Mouse (Mus musculus) B cell, adult 67 days (primary cell): ENCODE data around the gene Cxcr4. TPM values are rescaled to one million over a fixed set of nuclear protein-coding genes. Genes with fewer than 3 reads are reported as not detected.

Source experiments
- total RNA-seq, 2 experiments: library from RNA; stranded (reverse); gene quantifications; 4 replicates each; pipeline ENCODE4 v1.2.4; 2023

Gene Cxcr4
- 100 to 1,000 TPM; 162 to 433 TPM for total RNA-seq

DNA sequence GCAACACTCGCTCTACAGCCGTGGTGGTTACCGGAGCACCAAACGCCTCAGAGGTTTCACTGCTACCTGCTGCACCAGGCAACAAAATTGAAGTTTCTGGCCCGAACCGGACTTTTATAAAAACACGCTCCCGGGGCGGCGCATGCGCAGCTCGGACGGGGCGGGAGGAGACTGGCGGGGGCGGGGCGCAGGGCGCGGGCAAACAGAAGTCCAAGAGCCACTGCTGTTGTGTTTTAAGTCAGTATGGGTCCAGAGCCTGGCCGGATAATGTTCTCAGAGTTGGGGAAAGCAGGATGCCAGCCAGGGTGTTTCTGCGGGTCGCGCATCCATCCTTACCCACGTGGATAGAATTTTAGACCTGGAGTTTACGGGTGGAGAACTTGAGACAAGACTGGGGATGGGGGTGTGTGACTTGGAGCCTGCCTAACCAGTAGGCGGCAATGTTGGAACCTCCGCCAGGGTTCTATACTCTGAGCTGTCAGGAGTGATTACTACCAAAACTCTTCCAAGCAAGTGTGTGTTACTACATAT, at the start of gene Cxcr4:
TSS of gene Cxcr4 (minus strand) at position 83 of the 531 bp plus-strand sequence.

Other genes starting within 250 kb of the Cxcr4 start
- gene Mcm6, start 232.6 kb downstream of the Cxcr4 start, total RNA-seq = 10 to 100 TPM; 36.7 to 37.1 TPM
- 10 to 100 TPM; 51.6 to 58.4 TPM for gene Dars, start 174.9 kb downstream of the Cxcr4 start, total RNA-seq